Mouse (Mus musculus) cortical plate, adult 2 months (tissue): Measurements from ENCODE around the gene Zfp775.
A peak's percentile ranks its signal among the peaks of the same experiment; 100 is the strongest.

Source experiments
- CTCF ChIP-seq: fragments of 200-500 bp; IDR thresholded peaks from 2 replicates; pipeline ENCODE4 v1.5.1; 2011; ENCODE audit warnings: mild to moderate bottlenecking, control low read depth, low read length; ENCODE audit not compliant: insufficient read depth; ENCODE audit errors: extremely low read depth
- POLR2A ChIP-seq: fragments of 200-500 bp; IDR thresholded peaks from 2 replicates; pipeline ENCODE4 v1.6.1; 2011; ENCODE audit warnings: mild to moderate bottlenecking, low read length, control low read depth; ENCODE audit not compliant: insufficient read depth; ENCODE audit errors: extremely low read depth

GRCm38 (mm10) chr6:48628808-48629660 is 27.2 kb downstream of the Zfp775 start:
- TF ChIP-seq POLR2A = peak; percentile 32; the same call in 1 of the 2 replicates
- no peak for TF ChIP-seq CTCF
